In the genomic region with DNA sequence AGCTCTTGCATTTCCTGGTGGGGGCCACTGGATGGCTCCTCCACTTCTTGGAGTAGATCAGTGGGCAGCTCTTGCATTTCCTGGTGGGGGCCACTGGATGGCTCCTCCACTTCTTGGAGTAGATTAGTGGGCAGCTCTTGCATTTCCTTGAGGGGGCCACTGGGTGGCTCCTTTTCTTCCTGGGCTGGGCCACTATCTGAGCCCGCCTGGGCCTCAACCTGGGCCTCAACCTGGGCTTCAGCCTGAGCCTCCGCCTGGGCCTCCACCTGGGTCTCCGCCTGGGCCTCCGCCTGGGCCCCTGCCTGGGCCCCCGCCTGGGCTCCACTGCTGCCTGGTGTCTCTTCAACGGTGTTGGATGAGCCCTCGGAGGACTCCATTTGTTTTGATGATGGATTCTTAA, we compare ENCODE assay signal across 10 mouse cellular contexts. TPM values are rescaled to one million over a fixed set of nuclear protein-coding genes. Genes with fewer than 3 reads are reported as not detected.
A peak's percentile ranks its signal among the peaks of the same experiment; 100 is the strongest.
DNase-seq lines count a peak whose midpoint lies in the region; ATAC-seq lines count a peak whose summit lies in the region.
"Had no signal": no experiment of that assay in that cellular context is flagged by ENCODE, and none has a peak within 500 bp of the region (broad histone marks: within the 10 kb centered on the region; RNA-seq: fewer than 3 reads in every experiment).

No protein-coding gene starts in this region.

- intact Hi-C loops in left cerebral cortex, postnatal 4 days (cut with DNase I) = no loop called here

- WGBS in liver, embryonic 13.5 days (ENCODE audit: insufficient replicate concordance) = 77% methylated on average over 7 of the region's 7 CpGs
- 90% methylated on average over 7 of the region's 7 CpGs for WGBS in embryonic facial prominence, embryonic 10.5 days
- WGBS in intestine, embryonic 15.5 days = 77% methylated on average over 7 of the region's 7 CpGs
- WGBS in stomach, embryonic 14.5 days = 85% methylated on average over 7 of the region's 7 CpGs

- H3K9me3 ChIP-seq in liver, embryonic 13.5 days (replicated peaks) = no peaks in the 10 kb centered on the region; the same call in 1 of the 2 replicates
- H3K9me3 ChIP-seq in embryonic facial prominence, embryonic 10.5 days = 0 out of 2 replicates have a peak, but pooled peaks cover 12% of the 10 kb centered on the region
- H3K9me3 ChIP-seq in intestine, embryonic 15.5 days = no peaks in the 10 kb centered on the region
- H3K9me3 ChIP-seq in stomach, embryonic 14.5 days (ENCODE audit: control insufficient read depth, low read depth, low read length) = no peaks in the 10 kb centered on the region; the same call in 1 of the 2 replicates

- 0 out of 2 replicates have a peak, but pooled peaks cover 6% of the 10 kb centered on the region for H3K4me1 ChIP-seq in liver, embryonic 13.5 days (replicated peaks)
- peaks cover 24% of the 10 kb centered on the region for H3K4me1 ChIP-seq in embryonic facial prominence, embryonic 10.5 days
- H3K4me1 ChIP-seq in intestine, embryonic 15.5 days (replicated peaks) = peaks cover 19% of the 10 kb centered on the region
- peaks cover 22% of the 10 kb centered on the region for H3K4me1 ChIP-seq in stomach, embryonic 14.5 days (ENCODE audit: control insufficient read depth, insufficient read depth, low read length)

- no peak overlapping the region for H3K4me3 ChIP-seq in liver, embryonic 13.5 days (replicated peaks)
- H3K4me3 ChIP-seq in embryonic facial prominence, embryonic 10.5 days = no peak overlapping the region
- no peak overlapping the region for H3K4me3 ChIP-seq in intestine, embryonic 15.5 days (replicated peaks)
- no peak overlapping the region for H3K4me3 ChIP-seq in stomach, embryonic 14.5 days (ENCODE audit: low read depth, low read length)
- H3K4me3 ChIP-seq: myocyte had no signal

- H3K36me3 ChIP-seq in liver, embryonic 13.5 days = peaks cover 36% of the 10 kb centered on the region
- peaks cover 78% of the 10 kb centered on the region for H3K36me3 ChIP-seq in embryonic facial prominence, embryonic 10.5 days (replicated peaks)
- H3K36me3 ChIP-seq in intestine, embryonic 15.5 days = 0 out of 2 replicates have a peak, but pooled peaks cover 5% of the 10 kb centered on the region
- peaks cover 32% of the 10 kb centered on the region; the same call in 1 of the 2 replicates for H3K36me3 ChIP-seq in stomach, embryonic 14.5 days (ENCODE audit: control insufficient read depth, insufficient read depth, low read length)

- DNase-seq in liver, embryonic 13.5 days = no peak
- DNase-seq in liver = no peak
- no peak for DNase-seq in embryonic facial prominence, embryonic 10.5 days (ENCODE audit: low spot score)
- DNase-seq in left cerebral cortex, postnatal 4 days = no peak
- no peak for DNase-seq in frontal cortex, postnatal 25 days (ENCODE audit: low spot score in 2 of 2)

- no peak overlapping the region for H3K9ac ChIP-seq in liver, embryonic 13.5 days
- no peak overlapping the region for H3K9ac ChIP-seq in intestine, embryonic 15.5 days
- H3K9ac ChIP-seq in stomach, embryonic 14.5 days (replicated peaks; ENCODE audit: low read depth, low read length) = no peak overlapping the region

- peak; percentile 45; the same call in 1 of the 2 replicates for ATAC-seq in liver, embryonic 13.5 days (ENCODE audit: low read depth)
- no peak for ATAC-seq in intestine, embryonic 15.5 days
- ATAC-seq in stomach, embryonic 14.5 days (ENCODE audit: insufficient number of reproducible peaks, insufficient read depth, low FRiP score, low read depth) = no peak

- no peak overlapping the region for H3K4me2 ChIP-seq in liver, embryonic 13.5 days
- no peak overlapping the region for H3K4me2 ChIP-seq in intestine, embryonic 15.5 days (replicated peaks)
- H3K4me2 ChIP-seq in stomach, embryonic 14.5 days (replicated peaks; ENCODE audit: low read depth, low read length) = no peak overlapping the region

- H3K27me3 ChIP-seq in liver, embryonic 13.5 days = no peaks in the 10 kb centered on the region
- no peaks in the 10 kb centered on the region for H3K27me3 ChIP-seq in embryonic facial prominence, embryonic 10.5 days (replicated peaks; ENCODE audit: low read depth, poor library complexity, severe bottlenecking)
- no peaks in the 10 kb centered on the region for H3K27me3 ChIP-seq in intestine, embryonic 15.5 days (replicated peaks)
- H3K27me3 ChIP-seq in stomach, embryonic 14.5 days (ENCODE audit: control insufficient read depth, insufficient read depth, low read length) = no peaks in the 10 kb centered on the region
- H3K27me3 ChIP-seq: CH12.LX had no signal

- H3K27ac ChIP-seq in liver, embryonic 13.5 days = no peak overlapping the region
- H3K27ac ChIP-seq in embryonic facial prominence, embryonic 10.5 days (replicated peaks) = peak overlapping the region; percentile 85
- peak overlapping the region; percentile 64 for H3K27ac ChIP-seq in intestine, embryonic 15.5 days
- H3K27ac ChIP-seq in stomach, embryonic 14.5 days (ENCODE audit: low read length) = peak overlapping the region; percentile 91

RNA-seq across cellular contexts. Expression of gene Rtl1, which starts 5.2 kb away (rescaled TPM):
- 0.58 and 0.74 TPM in 2 replicates for polyA plus RNA-seq in liver, embryonic 13.5 days (2015; fragmentation: Nextera tagmentation; extraction: Ambion mirVana)
- 0.87 and 0.88 TPM in 2 replicates for polyA plus RNA-seq in embryonic facial prominence, embryonic 10.5 days (2016; fragmentation: Nextera tagmentation; extraction: Ambion mirVana)
- polyA plus RNA-seq in intestine, embryonic 15.5 days (2015; fragmentation: Nextera tagmentation; extraction: Ambion mirVana) = 1.1 and 1.4 TPM in 2 replicates
- polyA plus RNA-seq in stomach, embryonic 14.5 days (2014; fragmentation: Nextera tagmentation; extraction: Ambion mirVana) = 2.6 and 2.8 TPM in 2 replicates
- under 1 TPM in 1 of 2 experiments, not detected in 1; 0.34 TPM for total RNA-seq in left cerebral cortex, postnatal 4 days (2021)
- total RNA-seq: CH12.LX; hematopoietic stem cell, adult 5-6 weeks had no signal
- polyA plus RNA-seq: myocyte had no signal
